Mouse (Mus musculus): ENCODE results near the gene Nrd1. TPM values are rescaled to one million over a fixed set of nuclear protein-coding genes. Genes with fewer than 3 reads are reported as not detected.
A peak's percentile ranks its signal among the peaks of the same experiment; 100 is the strongest.

Gene Nrd1
- polyA plus RNA-seq, 2 experiments = 23.6 to 40.4 TPM

DNA sequence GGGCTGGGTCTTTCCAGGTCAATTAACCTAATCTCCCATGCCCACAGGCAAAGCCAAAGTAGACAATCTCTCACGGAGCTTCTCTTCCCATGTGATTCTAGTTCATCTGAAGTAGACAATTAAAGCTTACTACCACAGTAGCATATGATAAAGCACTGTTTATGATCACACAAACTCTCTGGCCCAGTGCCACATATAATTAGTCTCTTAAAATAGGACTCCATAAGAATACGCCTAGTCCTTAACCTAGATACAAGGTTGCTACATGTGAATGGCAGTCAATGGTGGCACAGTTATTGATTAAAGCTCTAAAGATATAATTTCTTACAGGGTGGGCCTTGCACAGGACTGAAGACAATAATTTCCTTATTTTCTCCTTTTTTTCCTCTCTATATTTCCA lies 7.5 kb upstream of the Nrd1 start:
- H3K9me3 ChIP-seq (ENCODE audit: control insufficient read depth, low read length) = no peaks in the 10 kb centered on the region
- no peaks in the 10 kb centered on the region for H3K27me3 ChIP-seq (ENCODE audit: control insufficient read depth, insufficient read depth, low read length)
- no peak overlapping the region for H3K27ac ChIP-seq
- no peaks in the 10 kb centered on the region for H3K36me3 ChIP-seq (replicated peaks; ENCODE audit: control insufficient read depth, insufficient read depth, low read depth)
- 43% methylated on average over 2 of the region's 2 CpGs for WGBS (ENCODE audit: insufficient replicate concordance)
- peaks cover 14 to 17% of the 10 kb centered on the region in 2 experiments for H3K4me1 ChIP-seq (replicated peaks; ENCODE audit: control insufficient read depth in 2 of 2, insufficient read depth in 2 of 2, low read length in 1 of 2)
- ATAC-seq (ENCODE audit: insufficient read depth) (no peak), DNase-seq (ENCODE audit: low read depth in 3 of 3, low spot score in 3 of 3) (no peak)
- no peak overlapping the region for H3K4me2 ChIP-seq (ENCODE audit: low read depth)
- H3K4me3 ChIP-seq (ENCODE audit: insufficient read depth in 1 of 2, low read depth in 2 of 2, low read length in 2 of 2) = no peak overlapping the region
- H3K9ac ChIP-seq (replicated peaks) = no peak overlapping the region
- TF ChIP-seq CTCF (IDR thresholded peaks at IDR 0.05; ENCODE audit: low read depth) (no peak), EP300 (IDR thresholded peaks at IDR 0.05; ENCODE audit: low read depth) (no peak)

- Histone ChIP-seq H3K27me3 (ENCODE audit: control insufficient read depth, insufficient read depth, low read length) (no peaks in the 10 kb centered on the region), H3K4me1 (replicated peaks; ENCODE audit: control insufficient read depth in 2 of 2, insufficient read depth in 2 of 2, low read length in 1 of 2) (peaks cover 8 to 17% of the 10 kb centered on the region in 2 experiments), H3K4me3 (ENCODE audit: insufficient read depth in 1 of 2, low read depth in 2 of 2, low read length in 2 of 2) (peak overlapping the region; percentile 82 to 97), H3K4me2 (ENCODE audit: low read depth) (peak overlapping the region; percentile 90), H3K9me3 (ENCODE audit: control insufficient read depth, low read length) (no peaks in the 10 kb centered on the region), H3K9ac (replicated peaks) (peak overlapping the region; percentile 86), H3K36me3 (replicated peaks; ENCODE audit: control insufficient read depth, insufficient read depth, low read depth) (no peaks in the 10 kb centered on the region; the same call in 1 of the 2 replicates), H3K27ac (peak overlapping the region; percentile 78)
- 0% methylated on average over 18 of the region's 18 CpGs for WGBS (ENCODE audit: insufficient replicate concordance)
- TF ChIP-seq EP300 (IDR thresholded peaks at IDR 0.05; ENCODE audit: low read depth) (no peak), CTCF (IDR thresholded peaks at IDR 0.05; ENCODE audit: low read depth) (no peak)
- peak; percentile 38 for ATAC-seq (ENCODE audit: insufficient read depth)
- peak in 2 of 3 experiments; percentile 28 to 39 for DNase-seq (ENCODE audit: low read depth in 3 of 3, low spot score in 3 of 3)
Observed at GRCm38 (mm10) chr4:109000961-109001360, 506 bp downstream of the Nrd1 start.

DNA sequence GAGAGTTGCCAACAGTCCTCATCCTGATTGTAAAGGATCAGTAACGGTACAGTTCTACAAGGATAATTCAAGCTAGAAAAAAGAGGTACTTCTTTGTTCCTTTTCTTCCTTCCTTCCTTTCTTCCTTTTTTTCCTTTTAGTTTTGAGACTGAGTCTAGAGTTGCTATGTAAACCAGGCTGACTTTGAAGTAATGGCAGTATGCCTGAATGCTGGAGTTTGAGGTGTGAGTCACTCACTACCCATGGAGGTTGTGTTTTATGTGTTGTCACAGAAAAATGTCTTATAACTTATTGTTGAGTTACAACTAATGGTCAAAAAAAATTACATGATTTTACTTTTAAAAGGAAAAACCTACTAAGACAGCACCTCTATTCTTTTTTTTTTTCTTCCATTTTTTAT lies 7.6 kb downstream of the Nrd1 start:
- Histone ChIP-seq H3K4me2 (ENCODE audit: low read depth) (no peak overlapping the region), H3K9me3 (ENCODE audit: control insufficient read depth, low read length) (no peaks in the 10 kb centered on the region), H3K36me3 (replicated peaks; ENCODE audit: control insufficient read depth, insufficient read depth, low read depth) (no peaks in the 10 kb centered on the region; the same call in 1 of the 2 replicates), H3K4me1 (replicated peaks; ENCODE audit: control insufficient read depth in 2 of 2, insufficient read depth in 2 of 2, low read length in 1 of 2) (peaks cover 0 to under 1% of the 10 kb centered on the region in 2 experiments; a peak in 1 of 4 replicates), H3K27ac (no peak overlapping the region), H3K4me3 (ENCODE audit: insufficient read depth in 1 of 2, low read depth in 2 of 2, low read length in 2 of 2) (no peak overlapping the region), H3K27me3 (ENCODE audit: control insufficient read depth, insufficient read depth, low read length) (no peaks in the 10 kb centered on the region), H3K9ac (replicated peaks) (no peak overlapping the region)
- 59% methylated on average over 1 of the region's 1 CpGs for WGBS (ENCODE audit: insufficient replicate concordance)
- TF ChIP-seq CTCF (IDR thresholded peaks at IDR 0.05; ENCODE audit: low read depth) (no peak), EP300 (IDR thresholded peaks at IDR 0.05; ENCODE audit: low read depth) (no peak)
- DNase-seq (ENCODE audit: low read depth in 3 of 3, low spot score in 3 of 3) = no peak
- no peak for ATAC-seq (ENCODE audit: insufficient read depth)

DNA sequence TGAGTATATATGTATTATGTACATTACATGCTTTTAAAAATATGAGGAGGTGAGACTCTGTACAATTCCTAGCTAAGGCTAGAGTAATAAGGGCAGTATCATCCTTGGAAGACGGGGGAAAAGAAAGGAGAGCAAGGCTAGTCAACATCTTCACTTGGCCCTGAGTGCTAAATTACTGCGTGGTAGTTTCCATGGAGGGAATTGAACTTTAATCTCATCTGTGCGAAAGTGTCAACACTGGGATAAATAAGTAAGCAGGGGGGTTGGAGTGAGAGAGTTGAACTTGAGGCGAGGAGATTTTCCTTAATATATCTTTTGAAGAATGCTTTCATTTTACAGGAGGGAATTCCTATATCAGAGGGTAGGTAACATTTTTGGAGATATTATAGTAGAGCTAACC lies 13.6 kb downstream of the Nrd1 start:
- Histone ChIP-seq H3K9me3 (ENCODE audit: control insufficient read depth, low read length) (no peaks in the 10 kb centered on the region), H3K27ac (no peak overlapping the region), H3K4me3 (ENCODE audit: insufficient read depth in 1 of 2, low read depth in 2 of 2, low read length in 2 of 2) (no peak overlapping the region), H3K4me2 (ENCODE audit: low read depth) (no peak overlapping the region), H3K36me3 (replicated peaks; ENCODE audit: control insufficient read depth, insufficient read depth, low read depth) (peaks cover 8% of the 10 kb centered on the region), H3K27me3 (ENCODE audit: control insufficient read depth, insufficient read depth, low read length) (no peaks in the 10 kb centered on the region), H3K4me1 (replicated peaks; ENCODE audit: control insufficient read depth in 2 of 2, insufficient read depth in 2 of 2, low read length in 1 of 2) (no peaks in the 10 kb centered on the region; a peak in 1 of 4 replicates), H3K9ac (replicated peaks) (no peak overlapping the region)
- 76% methylated on average over 4 of the region's 4 CpGs for WGBS (ENCODE audit: insufficient replicate concordance)
- ATAC-seq (ENCODE audit: insufficient read depth) (no peak), DNase-seq (ENCODE audit: low read depth in 3 of 3, low spot score in 3 of 3) (no peak)
- no peak for TF ChIP-seq EP300 (IDR thresholded peaks at IDR 0.05; ENCODE audit: low read depth)
- no peak for TF ChIP-seq CTCF (IDR thresholded peaks at IDR 0.05; ENCODE audit: low read depth)

GRCm38 (mm10) chr4:109017441-109017840 lies 17.0 kb downstream of the Nrd1 start:
- H3K9me3 ChIP-seq (ENCODE audit: control insufficient read depth, low read length) = no peaks in the 10 kb centered on the region
- H3K36me3 ChIP-seq (replicated peaks; ENCODE audit: control insufficient read depth, insufficient read depth, low read depth) = peaks cover 13% of the 10 kb centered on the region
- H3K27me3 ChIP-seq (ENCODE audit: control insufficient read depth, insufficient read depth, low read length) = no peaks in the 10 kb centered on the region
- WGBS (ENCODE audit: insufficient replicate concordance) = 87% methylated on average over 7 of the region's 7 CpGs
- H3K4me1 ChIP-seq (replicated peaks; ENCODE audit: control insufficient read depth in 2 of 2, insufficient read depth in 2 of 2, low read length in 1 of 2) = no peaks in the 10 kb centered on the region
- no peak overlapping the region for H3K4me2 ChIP-seq (ENCODE audit: low read depth)
- ATAC-seq (ENCODE audit: insufficient read depth) = no peak
- H3K9ac ChIP-seq (replicated peaks) = no peak overlapping the region
- H3K4me3 ChIP-seq (ENCODE audit: insufficient read depth in 1 of 2, low read depth in 2 of 2, low read length in 2 of 2) = no peak overlapping the region
- DNase-seq (ENCODE audit: low read depth in 3 of 3, low spot score in 3 of 3) = no peak
- H3K27ac ChIP-seq = no peak overlapping the region
- TF ChIP-seq EP300 (IDR thresholded peaks at IDR 0.05; ENCODE audit: low read depth) (no peak), CTCF (IDR thresholded peaks at IDR 0.05; ENCODE audit: low read depth) (no peak)

Data from liver, embryonic 14.5 days (tissue).